Mouse (Mus musculus): ENCODE data around the gene Lrit2. TPM values are rescaled to one million over a fixed set of nuclear protein-coding genes. Genes with fewer than 3 reads are reported as not detected.

The Lrit2 gene
- polyA plus RNA-seq (2012; rRNA removed) = 0.03 TPM in 1 of 2 replicates, not detected in the other

DNA sequence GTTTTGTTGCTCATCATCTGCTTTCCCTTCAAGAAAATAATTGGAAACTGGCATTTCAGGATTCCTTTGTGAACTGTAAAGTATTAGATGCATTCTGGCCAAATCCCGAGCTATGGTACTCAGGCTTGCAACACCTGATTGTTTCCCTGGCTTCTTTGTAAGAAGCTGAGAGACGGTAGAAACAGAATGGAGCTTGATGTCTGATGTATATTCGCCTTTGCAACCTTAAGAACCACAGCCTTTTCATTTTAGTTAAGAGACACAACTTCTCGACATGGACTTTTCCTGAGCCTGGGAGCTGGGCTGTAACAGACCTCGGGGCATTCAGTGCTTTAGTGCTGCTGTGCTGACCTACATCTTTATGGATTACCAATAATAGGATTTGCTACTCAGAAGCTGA is at the start of gene Lrit2:
Gene Lrit2 (plus strand): TSS at position 301 of the 400 bp plus-strand sequence.

DNA sequence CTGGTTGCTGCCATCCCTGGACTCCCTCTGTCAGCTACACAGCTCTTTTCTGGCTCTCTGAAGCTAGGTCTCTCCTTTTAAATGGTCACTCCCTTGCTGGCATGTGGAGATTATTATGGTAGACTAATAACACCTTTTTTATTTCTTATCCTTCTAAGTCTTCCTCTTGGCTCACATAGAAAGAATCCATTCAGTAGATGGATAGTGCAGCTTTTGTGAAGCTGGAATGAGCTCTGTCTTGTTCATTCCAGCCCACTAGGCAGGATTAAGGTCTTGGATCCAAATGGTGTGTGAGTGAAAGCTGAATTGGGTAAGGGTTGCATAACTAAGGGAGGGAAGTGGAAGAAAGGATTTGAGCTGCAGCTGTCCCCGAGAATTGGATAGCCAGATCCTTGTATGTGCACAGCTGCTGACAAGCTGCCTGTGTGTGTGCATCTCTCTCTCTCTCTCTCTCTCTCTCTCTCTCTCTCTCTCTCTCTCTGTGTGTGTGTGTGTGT is 18.8 kb upstream of the Lrit2 start, which contains the start of gene Rgr:
Gene Rgr (minus strand): TSS at position 51 of the 497 bp plus-strand sequence.

GRCm38 (mm10) chr14:37097956-37098530 is 30.3 kb downstream of the Lrit2 start, which contains the start of gene Cdhr1:
Cdhr1 (minus strand) TSS chr14:37098347.

GRCm38 (mm10) chr14:37113922-37114321 is 46.2 kb downstream of the Lrit2 start, which contains the start of gene 2610528A11Rik:
2610528A11Rik (minus strand) TSS chr14:37114022.

Other genes starting within 250 kb of the Lrit2 start
- gene Ccser2, start 99.2 kb upstream of the Lrit2 start, polyA plus RNA-seq (2012; rRNA removed) = 43.6 and 48.0 TPM in 2 replicates
- 0.04 and 0.14 TPM in 2 replicates for gene Rgr, start 19.0 kb upstream of the Lrit2 start, polyA plus RNA-seq (2012; rRNA removed)
- gene Lrit1, start 13.1 kb upstream of the Lrit2 start, polyA plus RNA-seq (2012; rRNA removed) = not detected in 2 replicates
- gene Cdhr1, start 30.4 kb downstream of the Lrit2 start, polyA plus RNA-seq (2012; rRNA removed) = 2.4 and 2.8 TPM in 2 replicates
- 0.41 and 0.65 TPM in 2 replicates for gene 2610528A11Rik, start 46.1 kb downstream of the Lrit2 start, polyA plus RNA-seq (2012; rRNA removed)
- gene Ghitm, start 67.3 kb downstream of the Lrit2 start, polyA plus RNA-seq (2012; rRNA removed) = 86.0 and 90.0 TPM in 2 replicates